Mouse (Mus musculus) c-Kit-positive CD71-positive TER-119-negative erythroid progenitor cells, embryonic 14.5 days (primary cell): Measurements from ENCODE around the gene Itgb7.

Source experiments
- DNase-seq: peaks from one replicate; pipeline ENCODE4 v3.0.0-alpha.2; 2013; ENCODE audit warnings: low read depth

Itgb7 gene

DNA sequence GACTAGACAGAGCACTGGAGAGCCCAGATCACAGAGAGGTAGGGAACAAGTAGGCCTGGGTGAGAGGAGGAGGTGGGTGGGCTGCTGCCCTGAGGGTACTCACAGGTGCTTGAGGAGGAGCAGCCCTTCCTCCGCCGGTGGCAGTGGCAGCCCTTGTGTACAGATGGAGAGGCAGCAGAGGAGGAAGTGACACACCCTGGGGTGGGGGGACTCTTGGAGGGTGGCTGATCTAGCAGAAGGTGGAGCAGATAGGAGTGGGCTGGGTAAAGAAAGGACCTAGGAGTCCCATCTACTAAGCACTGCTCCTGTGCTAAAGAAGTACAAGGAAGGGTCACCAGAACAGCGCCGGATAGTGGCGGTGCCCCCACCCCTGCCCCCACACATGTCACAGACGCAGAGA, at the start of gene Itgb7:
Gene Itgb7 (minus strand): TSS at position 197 of the 400 bp plus-strand sequence.
- peak; percentile 34 for DNase-seq

DNA sequence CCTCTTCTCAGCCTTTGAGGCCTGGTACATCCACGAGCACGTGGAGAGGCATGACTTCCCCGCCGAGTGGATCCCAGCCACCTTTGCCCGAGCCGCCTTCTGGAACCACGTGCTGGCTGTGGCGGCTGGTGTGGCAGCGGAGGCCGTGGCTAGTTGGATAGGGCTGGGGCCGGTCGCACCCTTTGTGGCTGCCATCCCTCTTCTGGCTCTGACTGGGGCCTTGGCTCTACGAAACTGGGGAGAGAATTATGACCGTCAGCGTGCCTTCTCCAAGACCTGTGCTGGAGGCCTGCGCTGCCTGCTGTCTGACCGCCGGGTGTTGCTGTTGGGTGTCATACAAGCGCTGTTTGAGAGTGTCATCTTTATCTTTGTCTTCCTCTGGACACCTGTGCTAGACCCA, 48.9 kb upstream of the Itgb7 start:
- DNase-seq: no peak

DNA sequence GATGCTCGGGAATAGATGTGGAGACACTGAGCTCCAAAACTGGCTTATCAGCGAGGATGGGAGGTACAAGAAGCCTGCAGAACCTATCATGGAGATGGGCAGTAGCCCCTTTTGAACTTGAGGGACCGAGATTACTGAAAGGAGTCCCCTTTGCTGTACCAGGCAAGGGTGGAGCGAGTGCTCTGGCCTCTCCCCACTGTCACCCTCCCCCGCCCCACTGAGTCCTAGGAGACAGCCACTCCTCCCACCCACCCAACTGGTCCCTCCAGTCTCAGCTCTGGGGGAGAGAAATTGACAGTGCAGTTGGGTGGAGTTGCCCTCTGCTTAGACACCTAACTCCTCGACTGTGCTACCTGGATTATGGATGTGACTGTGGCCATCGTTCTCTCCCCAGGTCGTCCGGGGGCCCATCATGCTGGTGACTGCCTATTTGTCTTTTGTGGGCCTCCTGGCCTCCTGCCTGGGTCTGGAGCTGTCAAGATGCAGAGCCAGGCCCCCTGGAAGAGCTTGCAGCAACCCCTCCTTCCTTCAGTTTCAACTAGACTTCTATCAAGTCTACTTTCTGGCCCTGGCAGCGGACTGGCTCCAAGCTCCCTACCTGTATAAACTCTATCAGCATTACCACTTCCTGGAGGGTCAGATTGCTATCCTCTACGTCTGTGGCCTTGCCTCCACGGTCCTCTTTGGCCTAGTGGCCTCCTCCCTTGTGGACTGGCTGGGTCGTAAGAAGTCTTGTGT, 48.2 kb upstream of the Itgb7 start:
- DNase-seq: no peak

DNA sequence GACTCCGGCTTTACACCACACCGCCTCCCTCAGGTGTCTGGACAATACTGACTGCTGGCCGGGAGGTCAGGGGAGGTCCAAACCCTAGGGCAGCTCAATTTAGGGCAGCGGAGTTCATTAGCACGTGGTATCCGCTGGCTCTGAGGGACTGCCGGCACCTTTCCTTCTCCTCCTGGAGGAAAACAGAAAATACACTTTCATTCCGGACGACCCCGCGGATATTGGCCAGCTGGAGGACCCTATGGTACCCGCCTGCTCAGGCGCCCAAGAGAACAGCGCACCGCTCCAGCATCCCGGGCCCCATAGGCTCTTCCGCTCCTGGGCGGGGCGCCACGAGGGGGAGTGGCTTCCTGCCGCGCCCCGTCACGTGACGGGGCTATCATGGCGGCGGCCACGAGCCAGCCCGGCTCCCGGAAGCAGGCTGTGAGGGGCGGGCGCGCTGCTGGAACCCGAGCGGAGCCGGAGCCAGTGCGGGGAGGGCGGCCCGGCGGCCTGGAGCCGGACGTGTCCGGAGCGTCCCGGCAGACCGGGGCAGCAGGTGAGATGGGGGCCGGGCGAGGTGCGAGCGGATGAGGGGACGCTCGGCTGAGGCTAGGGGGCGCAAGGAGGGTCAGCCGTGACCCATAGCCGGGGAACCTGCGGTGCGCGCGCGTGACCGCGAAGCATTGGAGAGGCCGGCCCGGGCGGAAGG, 47.5 kb upstream of the Itgb7 start, which contains the start of gene Mfsd5:
Gene Mfsd5 (plus strand): TSS at position 363 of the 691 bp plus-strand sequence.
- peak; percentile 86 for DNase-seq

DNA sequence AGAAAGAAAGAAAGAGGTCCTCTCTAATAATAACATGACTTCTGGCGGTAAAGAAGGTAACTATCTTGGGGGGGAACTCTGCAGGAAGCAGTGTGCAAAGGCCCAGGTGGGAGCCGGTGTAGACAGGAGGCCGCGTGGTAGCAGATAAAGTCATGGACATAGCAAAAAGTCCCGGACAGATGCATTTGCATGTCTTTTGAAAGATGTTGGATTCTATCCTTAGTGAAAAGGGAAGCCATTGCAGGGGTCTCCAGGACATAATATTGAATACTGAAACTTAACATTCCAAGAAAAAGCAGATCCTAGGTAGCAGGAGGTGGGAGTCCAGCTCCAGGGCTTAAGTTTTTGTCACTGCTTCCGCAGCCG, 47.0 kb upstream of the Itgb7 start:
- no peak for DNase-seq

DNA sequence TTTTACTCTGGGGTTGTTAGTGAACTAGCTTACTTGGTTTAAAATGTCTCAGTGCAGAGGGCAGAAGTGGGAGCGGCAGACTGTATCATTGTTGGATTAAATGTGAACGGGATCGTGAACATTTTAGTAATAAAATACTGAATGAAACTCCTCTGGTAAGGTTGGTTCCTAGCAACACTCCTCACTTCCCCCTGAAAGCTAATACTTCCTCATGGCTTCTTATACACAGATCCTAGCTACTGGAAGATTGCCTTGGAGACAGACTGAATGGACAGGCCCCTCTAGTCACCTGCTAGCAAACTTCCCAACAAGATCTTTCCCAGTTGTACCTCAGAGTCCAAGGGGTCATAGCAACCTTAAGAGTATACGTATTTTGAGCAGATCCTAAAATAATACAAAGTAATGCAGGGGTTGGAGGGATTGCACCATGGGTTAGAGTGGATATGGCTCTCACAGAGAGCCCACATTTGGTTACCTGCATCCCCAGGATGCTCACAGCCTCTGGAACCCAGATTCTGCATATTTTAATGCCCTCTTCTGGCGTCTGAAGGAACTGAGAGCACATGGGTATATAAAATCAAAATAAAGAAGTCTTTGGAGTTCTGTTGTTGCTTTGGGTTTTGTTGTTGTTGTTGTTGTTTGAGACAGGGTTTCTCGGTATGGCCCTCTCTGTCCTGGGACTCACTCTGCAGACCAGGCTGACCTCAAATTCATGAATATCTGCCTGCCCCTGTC, 42.4 kb upstream of the Itgb7 start:
- no peak for DNase-seq

DNA sequence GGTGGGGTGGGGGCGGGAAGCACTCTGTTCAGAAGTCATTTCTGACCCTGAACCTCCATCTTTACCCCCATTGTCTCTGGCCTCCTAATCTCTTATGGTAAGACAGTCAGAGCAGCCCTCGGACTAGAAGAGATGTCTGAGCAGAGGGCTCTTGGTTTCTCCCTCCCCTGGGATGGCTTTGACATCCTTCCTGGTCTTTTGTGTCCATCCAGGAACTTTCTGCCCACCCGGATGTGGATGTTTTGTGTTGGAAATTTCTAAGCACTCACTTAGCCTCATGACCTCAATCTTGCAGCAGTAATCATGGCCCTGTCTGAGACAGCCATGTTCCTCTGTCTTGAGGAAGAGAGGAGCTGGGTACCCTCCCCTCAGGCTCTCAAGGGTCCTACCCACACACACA, 39.7 kb upstream of the Itgb7 start:
- no peak for DNase-seq

DNA sequence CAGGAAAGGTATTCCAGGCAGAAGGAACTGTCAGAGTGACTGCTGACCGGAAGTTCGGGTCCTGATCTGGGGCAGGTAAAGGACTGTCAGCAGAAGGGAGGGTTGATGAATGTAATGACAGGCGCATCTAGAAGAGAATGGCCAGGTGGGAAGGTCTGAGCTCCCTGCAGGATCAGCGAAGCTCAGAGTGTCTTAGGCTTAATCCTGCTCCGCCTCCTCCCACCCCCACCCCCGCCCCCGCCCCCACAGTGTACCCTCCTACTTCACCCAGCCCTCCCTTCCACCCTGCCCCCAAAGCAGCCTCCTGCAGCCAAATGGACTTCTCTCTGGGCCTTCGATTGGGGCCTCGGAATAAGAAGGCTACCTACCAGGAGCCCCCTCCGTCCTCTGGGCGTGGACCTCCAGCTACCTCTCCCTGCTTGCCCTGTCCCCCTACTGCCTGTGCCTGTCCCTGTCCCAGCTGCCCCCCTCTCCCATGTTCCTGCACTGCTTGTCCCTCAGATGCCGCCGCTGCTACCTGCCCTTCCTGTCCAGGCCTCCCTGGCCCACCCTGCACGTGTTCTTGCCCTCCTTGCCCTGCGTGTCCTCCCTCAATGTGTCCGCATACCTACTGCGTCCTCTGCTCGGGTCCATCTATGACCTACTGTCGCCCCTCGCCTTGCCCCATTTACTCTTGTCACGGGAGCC, 38.7 kb upstream of the Itgb7 start, which contains the start of gene Gm9918:
Gene Gm9918 (plus strand): TSS at position 290 of the 687 bp plus-strand sequence.
- no peak for DNase-seq

DNA sequence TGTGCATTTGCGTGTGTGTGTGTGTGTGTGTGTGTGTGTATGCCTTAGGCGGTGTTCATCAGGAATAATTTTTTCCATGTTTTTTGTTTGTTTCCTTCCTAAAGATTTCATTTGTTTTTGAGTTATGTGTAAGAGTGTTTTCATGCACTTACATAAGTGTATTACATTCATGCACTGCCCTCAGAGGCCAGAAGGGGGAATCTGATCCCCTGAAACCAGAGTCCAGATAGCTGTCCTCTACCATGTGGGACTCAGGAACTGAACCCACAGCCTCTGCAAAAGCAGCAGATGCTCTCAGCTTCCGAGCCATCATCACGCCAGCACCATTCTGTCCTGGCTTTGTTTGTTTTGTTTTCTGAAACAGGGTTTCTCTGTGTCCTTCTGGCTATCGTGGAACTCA, 33.8 kb upstream of the Itgb7 start:
- DNase-seq: no peak

DNA sequence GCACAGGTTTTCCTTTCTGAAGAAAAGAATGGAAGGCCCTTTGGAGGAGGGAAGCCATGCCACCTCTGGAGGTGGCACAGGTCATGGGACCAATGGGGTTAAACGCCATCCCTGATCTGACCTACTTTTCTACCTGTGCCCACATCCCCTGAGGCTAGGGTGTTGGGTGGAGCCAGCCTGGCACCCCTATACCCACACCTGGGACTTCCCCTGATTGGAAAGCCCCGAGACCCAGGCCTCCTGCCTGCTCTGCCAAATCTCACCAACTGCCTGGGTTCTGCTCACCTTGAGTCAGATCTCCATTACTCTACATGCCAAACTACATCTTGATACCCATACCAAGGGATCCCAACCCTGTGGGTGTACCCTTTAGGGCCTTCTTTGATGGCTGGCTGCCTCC, 31.3 kb upstream of the Itgb7 start:
- DNase-seq: no peak

DNA sequence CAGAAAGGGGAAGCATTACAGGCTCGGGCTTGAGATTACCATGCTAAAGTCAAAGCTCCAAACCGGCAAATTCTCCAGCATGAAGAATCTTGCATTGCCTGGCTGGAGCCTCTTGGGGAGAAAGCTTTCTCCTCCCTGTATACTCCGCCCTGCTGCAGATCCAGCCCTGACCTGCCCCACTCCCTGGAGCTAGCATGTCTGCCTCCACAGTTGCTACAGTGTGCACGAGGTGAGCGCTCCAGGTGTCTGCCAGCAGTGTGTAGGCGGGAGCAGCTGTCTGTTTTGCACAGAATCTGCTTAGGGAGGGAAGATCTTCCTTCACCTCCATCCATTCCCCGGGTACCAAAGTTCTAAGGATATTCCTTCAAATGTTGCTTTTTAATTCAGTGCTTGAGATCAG, 30.8 kb upstream of the Itgb7 start:
- no peak for DNase-seq

DNA sequence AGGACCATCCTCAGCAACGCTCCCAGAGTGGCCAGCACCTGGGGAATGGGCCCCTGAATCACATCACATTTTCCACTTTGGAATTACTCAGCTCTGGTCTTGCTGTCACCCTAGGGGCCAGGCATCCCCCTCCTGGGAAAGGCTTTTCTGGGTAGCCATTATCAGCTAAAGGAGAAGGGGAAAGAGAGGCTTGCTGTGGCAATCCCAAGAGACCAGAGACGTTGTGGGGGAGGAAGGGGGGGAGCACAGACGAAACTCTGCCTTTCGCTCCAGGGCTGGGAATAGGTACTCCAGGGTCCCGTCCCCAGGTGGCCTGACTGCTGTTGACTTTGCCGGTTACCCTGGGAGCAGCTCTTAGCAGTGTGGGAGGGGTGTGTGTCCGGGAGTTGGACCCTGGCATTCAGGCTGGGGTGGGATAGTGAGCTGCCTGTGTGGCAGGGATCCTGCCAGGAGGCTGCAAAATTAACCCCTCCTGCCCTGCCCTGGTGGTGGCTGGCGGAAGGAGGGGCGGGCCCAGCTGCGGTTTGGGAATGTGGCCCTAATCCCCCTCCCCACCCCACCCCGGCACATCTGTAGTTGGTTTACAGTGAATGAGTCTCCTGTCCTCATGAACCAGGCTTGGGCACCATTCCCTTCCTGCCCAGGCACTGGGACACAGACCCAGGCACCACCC, 27.0 kb upstream of the Itgb7 start:
- DNase-seq: no peak

DNA sequence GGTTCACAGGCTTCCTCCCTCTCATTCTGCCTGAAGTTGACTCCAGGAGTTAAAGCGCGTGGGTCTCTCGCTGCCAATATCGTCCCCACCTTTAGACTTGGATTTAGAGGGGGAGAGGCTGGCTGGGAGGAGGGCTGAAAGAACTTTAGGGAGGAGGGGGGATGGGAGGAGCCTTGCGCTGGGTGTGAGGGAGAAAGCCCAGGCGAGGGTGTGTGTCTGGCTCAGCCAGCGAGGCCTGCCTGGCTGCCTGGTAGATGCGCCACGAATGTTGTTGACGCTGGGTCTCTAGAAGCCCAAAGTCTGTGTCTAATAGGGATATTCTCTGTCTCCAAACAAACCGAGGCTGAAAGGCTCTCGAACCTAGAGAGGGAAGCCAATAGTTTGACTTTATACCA, 26.3 kb upstream of the Itgb7 start:
- no peak for DNase-seq

DNA sequence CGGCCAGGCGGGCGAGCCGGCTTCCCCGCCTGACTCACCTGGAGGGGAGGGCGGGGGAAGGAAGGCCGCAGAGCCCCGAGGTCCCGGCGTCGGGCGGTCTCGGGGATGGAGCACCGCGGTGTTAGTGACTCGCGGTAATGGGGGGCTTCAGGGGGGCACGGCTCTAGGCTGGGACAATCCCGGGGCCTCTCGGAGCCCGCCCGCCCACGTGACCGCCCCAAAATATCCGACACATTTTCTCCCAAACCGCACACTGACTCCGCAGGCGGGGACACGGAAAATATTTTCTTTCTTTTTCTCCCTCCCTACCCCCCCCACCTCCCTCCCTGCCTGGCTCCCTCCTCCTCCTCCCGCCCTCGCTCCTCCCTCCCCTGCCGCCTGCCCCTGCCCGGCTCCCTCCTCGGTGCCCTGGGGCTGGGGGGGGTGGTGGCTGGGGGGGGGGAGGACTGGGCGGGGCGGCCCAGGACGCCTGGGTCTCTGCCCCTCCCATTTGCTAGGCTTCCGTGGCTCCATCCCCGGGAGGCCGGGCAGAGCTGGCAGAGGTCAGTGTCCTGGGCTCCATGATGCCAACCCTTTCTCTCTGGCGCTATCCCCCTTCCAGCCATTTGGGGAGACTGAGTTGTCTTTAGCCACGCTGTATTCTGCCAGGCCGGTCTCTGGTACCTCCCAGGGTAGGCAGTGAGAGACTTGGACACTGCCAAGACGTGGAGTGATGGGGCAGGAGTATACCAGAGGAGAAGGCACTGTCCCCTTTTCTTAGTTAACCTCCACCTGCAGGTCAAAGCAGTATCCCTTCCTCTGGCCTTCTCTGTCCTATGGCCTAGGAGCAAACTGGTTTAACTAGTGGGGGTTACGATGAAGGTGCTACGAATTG, 25.7 kb upstream of the Itgb7 start, which contains the start of gene Rarg:
Gene Rarg (minus strand): TSS at position 316 of the 874 bp plus-strand sequence.
- no peak for DNase-seq

DNA sequence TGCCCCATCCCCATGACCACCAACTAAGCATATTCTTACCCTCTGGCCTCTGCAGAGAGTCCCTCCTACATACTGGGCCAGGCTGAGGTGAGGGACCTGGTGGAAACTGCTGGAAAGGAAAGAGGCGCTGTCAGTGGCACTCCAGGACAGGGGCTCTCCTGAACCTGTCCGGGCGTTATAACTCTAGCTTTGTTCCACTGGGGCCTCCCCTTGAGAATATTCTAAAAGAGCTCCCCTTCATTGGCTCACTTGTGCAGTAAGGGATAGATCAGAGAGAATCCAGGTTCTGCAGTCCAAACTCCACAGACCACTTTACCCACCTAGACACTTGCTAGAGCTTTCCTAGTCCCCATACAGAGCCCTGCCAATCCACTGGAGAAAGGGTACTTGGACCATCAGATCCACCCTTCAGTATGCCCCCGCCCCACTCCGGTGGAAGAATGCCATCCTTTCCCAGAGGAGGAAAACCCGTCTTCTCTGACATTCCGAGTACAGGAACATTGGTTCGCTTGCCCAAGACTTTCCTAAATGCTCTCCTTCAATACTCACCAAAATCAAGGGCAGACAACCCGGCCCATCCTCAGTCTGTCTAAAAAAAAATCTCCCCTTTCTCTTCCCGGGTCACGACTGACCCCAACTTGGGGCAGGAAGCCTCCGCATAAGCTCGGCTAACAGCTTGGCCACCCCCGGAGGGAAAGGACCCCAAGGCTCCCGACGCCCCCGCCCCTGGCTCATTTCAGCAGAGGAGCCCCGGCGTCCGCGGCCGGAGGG, 24.9 kb upstream of the Itgb7 start:
- no peak for DNase-seq

DNA sequence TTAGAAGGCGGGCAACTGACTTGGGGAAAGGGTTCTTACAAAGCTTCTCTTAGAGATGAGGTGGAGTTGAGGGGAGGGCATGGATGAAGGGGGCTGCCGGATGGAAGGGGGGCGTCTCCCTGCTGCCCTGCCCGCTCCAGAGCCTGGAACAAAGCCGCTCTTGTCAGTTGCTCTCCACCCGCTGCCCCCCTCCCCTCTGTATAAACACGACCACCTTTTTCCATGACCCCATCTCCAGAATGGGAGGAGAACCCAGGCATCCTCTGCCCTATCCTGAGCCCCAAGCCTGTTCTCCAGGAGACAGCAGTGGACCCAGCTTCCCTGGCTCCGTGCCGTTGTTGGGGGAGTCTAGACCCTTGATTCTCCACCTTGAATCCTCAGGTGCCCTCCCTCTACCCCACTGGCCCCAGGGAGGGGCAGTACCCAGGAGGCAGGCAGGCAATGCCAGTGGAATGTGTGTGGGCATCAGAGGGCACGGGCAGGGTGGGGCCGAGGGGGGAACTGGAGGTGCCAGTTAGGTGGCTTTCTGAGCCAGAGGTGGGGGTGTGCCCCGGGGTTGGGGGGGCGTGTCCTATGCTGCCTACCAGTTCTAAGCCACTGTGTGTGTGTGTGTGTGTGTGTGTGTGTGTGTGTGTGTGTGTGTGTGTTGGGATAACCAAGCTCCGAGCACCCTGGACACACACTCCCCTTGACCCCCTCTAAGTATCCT, 24.0 kb upstream of the Itgb7 start:
- no peak for DNase-seq

DNA sequence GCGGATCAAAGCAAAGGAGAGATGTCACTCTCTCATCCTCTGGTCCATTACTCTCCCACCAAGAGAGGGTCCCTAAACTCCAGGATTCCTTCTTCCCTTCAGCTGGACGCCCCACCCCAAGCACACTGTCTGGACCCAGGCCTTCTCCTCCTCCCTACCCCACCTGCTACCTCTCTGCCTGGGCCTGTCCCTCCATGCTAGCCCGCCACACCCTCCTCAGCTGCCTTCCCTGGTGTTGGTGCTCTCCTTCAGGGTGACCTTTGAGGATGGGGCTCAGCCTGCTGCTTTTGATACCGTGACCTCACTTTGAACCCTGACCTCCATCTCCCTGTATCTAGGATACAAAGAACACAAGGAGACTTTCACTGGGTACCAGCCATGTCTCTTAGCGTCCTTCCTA, 18.8 kb upstream of the Itgb7 start:
- no peak for DNase-seq

DNA sequence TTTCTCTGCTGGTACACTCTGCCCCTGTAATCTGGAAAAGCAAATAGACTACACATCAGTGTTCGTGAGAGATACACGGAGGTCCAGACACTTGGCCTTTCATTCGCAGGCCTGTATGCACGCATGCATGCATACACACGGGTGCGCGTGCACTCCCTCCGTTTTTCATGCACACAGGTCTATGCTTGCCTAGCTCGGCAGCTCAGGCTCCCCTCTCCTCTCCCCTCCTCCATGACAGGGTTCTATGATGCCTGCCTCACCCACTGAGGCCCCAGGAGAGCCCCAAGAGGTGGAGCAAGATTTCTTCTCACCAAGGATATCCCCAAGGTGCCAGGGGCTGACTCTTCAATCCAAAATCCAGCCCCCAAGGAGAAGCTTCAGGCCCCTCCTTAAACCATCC, 18.2 kb upstream of the Itgb7 start:
- DNase-seq: no peak

DNA sequence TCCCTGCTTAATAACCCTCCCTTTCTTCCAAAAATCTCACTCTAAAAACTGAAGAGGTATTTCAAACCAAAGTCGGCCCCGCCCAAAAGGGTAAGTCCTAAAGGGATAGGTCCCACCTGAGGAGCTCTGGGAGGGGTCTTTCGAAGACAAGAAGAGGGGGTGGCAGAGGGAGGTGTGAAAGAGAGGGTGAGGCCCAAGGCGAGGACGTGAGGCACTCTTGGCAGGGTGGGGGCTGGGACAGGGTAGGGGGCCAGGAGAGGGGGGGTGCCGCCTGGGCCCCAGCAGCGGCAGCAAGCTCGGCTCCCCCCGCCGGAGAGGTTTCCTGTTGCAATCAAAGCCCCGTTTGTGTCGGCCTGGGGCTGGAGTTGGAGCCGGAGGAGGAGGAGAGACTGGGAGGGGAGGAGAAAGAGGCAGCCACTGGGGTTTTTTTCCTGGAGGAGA, 17.5 kb upstream of the Itgb7 start:
- DNase-seq: no peak
